Mouse (Mus musculus): Measurements from ENCODE around the gene Plekha7.

Gene Plekha7

DNA sequence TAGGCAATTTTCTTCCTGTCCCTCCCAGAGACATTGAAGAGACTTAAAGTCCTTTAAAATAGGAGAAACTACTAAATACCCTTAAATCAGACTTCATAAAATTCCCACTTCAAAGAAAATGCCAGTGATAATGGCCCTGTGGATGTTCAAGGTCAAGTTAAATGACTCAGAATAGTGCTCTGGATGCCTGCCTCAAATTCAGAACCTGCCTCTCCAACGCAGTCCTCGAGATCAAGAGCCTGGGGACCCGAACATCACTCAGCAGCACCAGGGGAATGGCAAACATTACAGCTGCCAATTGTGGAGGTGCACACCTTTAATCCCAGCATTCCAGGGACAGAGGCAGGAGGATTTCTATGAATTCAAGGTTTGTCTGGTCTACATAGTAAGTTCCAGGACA is 56.7 kb downstream of the Plekha7 start:
- DNase-seq (ENCODE audit: low read depth, low spot score) = no peak

DNA sequence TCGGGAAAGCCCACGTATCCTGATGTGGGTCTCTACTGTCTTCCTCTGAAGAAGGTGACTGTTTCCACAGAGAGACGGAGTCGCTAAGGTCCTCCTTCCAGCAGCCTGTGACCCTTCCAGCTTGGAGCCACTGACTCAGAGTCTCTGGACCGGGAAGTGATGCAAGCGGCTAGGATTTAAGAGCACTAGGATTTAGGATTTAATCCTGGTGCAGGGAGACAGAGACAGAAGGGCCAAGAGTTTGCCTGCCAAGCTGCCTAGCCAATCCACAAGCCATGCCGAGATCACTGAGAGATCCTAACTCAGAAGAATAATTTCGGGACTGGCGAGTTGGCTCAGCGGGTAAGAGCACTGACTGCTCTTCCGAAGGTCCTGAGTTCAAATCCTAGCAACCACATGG is 59.6 kb downstream of the Plekha7 start:
- DNase-seq (ENCODE audit: low read depth, low spot score) = no peak

DNA sequence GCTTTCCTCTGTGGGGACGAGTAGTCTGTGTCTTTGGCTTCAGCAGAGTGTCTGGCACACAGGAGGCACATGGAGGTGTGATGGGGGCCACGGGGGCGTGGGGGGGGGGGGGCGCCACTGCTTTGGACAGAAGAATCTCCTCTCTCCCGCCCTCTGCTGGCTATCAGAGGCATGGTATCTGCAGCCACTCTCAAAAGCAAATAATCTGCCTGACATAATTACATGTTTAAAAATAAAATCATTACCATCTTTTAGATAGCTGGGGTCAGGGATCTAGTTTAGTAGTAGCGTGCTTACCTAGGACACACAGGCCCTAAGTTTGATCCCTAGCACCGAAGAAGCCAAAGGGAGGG is 60.8 kb downstream of the Plekha7 start:
- no peak for DNase-seq (ENCODE audit: low read depth, low spot score)

DNA sequence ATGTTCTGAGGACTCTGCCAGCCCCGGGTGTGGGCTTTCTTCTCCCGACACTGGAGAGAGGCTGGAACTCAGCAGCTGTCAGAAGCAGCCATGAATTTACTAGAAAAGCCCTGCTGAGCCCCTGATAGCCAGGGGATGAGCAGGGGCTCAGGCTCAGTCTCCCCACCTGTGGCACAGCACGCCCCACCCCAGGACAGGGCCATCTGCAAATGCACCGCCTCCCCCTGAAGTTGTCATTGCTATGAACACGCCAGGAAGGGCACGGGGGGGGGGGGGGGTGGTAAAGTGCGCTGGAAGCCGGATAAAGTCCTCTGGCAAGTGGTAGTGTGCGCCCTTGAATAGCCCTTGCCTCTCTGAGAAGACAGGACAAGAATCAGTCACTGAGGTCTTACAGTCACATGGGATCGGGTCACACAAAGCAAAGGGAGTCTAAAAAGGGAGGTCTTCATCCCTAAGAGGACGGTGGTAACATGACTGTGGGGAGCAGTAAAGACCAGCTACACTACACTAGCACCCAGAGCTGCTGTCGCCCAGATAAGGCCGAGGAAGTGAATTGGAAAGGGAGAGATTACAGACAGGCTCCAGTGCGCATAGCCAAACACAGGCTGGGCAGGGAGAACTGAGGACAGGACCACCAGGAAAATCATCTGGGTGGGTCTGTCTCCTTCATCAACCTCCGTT is 61.3 kb downstream of the Plekha7 start:
- peak; percentile 5 for DNase-seq (ENCODE audit: low read depth, low spot score)

DNA sequence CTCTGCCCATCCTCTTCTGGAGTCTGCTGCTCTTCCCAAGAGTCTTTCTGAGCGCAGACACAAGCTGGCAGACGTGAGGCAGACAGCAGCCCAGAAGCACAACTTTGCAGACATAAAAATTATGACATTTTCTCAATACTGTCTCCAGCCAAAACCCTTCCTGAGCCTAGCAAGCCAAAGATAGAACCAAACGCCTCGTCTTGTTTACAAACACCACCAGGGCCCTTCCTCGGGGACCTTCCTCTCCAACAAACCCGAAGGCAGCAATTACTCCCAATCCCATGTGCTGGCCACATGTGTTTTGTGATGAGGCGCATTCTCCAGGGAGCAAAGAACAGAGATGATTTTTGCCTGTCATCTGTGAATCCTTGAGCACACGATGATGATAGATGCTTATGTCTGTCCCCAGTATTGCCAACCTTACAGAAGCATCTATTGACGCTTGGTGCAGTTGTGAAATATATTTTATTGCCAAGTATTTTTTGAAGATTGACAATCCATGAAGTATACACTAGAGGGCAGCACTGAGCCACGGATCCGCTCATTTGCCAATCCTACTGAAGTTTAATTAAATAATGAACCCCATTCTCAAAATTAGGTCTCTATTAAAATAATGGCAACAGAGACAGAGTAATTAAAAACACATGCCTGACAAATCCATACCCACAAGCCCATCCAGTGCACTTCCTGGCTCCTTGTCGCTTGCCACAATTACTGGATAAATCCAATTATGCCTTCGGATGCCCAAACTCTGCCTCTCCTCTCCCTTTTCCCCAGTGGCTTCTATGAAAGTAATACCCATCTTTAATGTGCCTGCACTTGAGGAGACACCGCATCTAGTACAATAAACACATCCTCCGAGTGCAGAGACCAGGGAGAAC is 62.1 kb downstream of the Plekha7 start:
- DNase-seq (ENCODE audit: low read depth, low spot score) = peak; percentile 37

DNA sequence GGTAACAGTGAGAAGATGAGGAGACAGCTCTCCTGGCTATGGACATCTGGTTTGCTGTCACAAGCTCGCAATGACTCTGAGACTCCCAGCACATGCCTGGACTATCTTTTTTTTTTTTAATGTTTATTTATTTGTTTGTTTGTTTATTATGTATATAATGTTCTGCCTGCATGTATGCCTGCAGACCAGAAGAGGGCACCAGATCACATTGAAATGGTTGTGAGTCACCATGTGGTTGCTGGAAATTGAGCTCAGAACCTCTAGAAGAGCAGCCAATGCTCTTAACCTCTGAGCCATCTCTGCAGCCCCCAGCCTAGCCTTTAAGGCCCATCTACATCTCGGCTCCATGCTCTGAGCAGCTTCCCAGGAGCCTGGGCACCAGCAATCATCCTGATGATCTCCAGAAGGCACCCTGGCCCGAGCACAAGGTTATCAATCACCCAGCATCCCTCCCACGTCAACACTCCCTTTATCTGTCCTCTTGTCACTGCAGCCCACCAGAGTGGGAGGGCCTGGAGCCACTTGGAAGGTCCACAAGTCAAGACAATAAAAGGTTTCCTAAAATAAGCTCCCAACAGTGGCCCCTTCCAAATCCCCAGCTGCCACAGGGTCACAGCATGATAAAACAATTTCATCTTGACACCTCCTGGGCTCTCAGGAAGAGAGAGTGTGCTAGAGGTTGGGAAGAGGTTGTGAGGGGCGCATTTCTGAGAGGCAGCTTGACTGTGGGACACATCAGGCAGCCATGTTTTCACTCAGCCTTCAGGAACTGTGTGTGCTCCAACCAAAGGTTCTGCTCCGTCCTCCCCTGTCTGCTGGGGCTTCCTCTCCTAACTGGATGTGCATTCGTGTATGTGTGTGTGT is 63.6 kb downstream of the Plekha7 start:
- DNase-seq (ENCODE audit: low read depth, low spot score) = no peak

DNA sequence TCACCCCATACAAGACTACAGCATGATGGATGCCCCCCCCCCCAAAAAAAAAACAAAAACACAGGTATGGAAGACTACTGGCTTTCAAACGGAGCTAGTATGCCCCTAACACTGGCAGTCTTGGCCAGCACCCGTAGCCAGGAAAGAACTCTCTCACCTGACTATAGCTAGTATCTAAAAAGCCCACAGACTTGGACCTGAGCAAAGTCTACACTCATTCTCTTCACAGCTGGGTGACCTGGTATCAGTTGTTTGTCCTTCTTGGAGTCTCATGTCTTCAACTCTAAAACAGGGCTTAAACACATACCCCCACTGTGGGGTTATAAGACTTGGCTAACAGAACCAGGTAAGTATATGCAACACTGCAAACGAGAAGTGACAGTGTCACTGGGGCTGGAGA is 65.4 kb downstream of the Plekha7 start:
- no peak for DNase-seq (ENCODE audit: low read depth, low spot score)

DNA sequence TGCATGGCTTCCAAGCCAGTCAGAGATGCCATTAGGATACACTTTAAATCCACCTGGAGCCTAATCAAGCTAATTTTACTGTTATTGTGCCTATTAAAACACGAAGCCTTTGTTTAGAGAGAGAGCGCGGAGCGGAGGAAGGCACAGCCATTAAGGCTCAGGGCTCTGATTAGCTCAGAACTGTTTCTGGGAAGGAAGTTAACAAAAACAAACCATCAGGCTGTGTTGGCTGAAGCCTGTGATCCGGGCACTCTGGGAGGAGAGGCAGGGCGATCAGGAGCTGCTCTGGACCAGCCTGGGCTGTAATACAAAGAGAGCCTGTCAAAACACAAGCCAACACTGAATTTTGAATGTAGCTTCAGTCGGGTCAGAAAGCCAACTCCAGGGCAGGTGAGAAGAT is 66.6 kb downstream of the Plekha7 start:
- DNase-seq (ENCODE audit: low read depth, low spot score) = no peak

DNA sequence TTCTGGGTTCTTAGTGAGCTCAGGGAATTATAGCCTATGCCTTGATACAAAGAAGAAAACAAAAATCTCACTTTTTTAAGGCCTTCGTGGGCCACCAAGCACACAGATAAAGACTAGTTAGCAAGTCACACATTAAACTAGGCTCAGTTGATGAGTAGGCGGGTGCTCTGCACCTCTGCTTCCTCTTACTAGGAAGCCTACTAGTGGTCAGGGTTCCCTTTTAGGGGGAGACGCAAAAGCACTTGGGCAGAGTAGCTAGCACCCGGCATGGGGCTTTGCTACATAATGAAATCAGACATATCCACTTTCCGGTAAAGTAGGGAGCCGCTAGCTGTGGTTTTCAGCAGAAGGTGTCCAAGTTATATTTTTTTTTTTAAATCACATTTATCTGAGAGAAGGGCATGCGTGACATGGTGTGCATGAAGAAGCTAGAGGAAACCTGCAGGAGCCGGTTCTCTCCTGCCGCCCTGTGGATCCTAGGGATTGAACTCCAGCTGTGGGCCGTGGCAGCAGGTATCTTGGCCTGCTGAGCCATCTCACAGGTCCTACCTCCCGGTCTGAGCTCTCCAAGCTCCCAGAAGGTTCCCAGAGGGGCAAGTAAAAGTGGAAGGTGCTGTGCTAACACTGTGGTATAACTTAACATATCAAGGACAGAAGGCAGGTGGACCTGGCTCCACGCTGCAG is 67.2 kb downstream of the Plekha7 start:
- no peak for DNase-seq (ENCODE audit: low read depth, low spot score)

DNA sequence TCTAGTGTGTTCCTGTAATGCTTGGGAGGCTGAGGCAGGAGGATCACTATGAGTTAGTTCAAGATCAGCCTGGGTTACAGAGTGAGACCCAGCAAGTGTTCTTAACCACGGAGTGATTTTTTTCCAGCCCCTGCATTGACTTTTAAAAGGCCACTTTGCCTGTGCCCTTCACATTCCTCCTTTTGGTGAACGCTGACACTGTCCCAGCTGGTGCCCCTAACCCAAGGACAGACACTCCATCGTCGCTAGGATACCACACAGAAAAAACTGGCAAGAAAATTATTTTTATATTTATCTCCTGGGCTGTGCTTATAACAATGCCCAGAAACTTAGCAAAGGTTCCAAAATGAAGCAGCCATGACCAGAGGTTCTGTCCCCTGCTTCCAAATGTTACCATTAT is 67.8 kb downstream of the Plekha7 start:
- no peak for DNase-seq (ENCODE audit: low read depth, low spot score)

DNA sequence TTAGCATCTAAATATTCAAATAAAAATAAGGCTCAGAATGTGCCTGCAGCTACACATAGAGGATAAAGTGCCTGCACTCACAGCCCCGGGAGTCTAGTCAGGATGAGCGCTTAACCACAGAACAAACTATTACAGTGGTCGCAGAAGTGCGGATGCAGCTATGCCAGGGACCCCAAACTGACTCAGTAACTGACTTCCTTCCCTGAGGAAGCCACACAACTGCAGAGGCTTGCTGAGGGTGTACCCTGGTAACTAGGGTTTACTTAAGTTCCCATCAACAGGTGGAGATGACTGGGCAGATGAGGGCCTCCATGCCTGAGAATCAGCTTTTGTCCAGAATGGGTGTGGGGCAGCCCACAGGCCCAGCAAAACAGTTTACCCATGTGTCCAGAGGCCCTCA is 69.9 kb downstream of the Plekha7 start:
- DNase-seq (ENCODE audit: low read depth, low spot score) = no peak

DNA sequence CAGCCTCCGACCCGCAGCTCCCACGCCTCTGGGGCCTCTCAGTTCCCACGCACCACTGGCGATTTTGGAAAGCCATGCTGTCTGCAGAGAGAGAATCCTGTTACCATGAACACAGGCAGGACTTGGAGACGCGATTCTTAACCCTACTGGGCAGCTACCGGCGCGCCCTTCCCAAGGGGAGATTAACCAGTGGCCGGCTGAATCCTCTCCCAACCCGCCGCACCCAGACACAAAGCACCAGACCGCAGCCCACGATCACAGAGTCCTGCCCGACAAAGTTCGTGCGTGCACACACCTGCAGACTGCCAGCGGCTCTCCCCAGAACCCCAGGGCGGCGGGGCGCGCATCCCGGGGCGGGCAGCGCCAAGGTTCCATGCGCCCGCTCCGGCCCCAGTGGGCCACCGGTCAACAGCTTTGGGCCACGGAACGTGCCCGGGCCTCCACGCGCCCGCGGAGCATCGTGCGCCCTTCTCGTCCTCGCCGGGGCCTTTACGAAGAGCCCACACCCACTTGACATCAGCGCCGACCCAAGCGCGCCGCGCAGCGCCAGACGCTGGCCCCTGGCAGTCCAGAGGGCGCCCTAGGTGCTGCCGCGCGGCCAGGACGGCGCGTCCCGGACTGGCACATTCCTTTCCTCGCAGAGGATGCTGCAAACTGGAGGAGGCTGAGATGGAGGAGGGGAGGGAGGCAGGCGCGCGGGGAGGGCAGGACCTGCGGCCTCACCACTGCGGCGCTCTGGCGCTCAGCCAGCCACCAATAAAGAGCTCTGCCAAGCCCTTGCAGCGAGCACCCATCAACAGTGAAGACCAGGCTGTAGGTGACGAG is 70.8 kb downstream of the Plekha7 start:
- no peak for DNase-seq (ENCODE audit: low read depth, low spot score)

DNA sequence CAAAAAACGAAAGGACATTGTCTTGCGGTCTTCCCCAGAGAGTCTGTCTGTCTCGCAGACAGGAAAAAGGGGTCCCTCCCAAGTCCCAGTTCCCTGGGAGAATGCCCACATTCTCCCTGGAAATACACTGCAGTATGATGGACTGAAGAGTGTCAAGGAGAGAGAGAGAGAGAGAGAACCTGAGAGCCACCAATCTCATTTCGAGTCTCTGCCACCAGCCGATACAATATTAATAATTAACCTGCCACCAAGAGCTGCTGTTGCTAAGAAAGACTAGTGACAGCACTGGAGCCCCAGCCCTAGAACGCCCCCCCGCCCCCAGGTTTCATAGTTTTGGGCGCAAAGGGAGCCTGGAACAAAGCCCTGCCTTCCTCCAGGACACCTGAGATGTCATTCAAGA is 71.6 kb downstream of the Plekha7 start:
- no peak for DNase-seq (ENCODE audit: low read depth, low spot score)

DNA sequence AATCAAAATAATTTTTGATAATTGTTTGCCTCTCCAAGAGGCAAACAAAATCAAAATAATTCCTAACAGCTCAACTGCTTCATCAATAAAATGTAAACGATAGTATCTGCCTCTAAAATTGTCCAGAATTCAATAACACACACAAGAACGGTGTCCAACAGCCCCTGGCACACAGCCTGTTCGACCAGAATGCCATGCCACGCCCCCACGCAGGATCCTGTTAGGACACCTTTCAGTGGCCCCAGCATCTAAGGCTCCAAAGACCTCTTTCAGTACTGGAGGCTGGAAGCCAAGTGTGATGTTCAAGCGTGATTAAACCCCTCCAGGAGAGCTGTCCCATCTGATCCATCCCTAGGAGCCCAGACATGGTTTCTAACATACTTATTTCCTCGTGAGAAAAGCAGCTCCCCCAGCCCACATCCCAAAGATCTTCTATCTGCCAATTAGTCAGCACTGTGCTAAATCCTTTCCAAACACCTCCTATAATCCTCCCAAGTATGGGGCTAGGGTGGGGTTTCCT is 73.8 kb downstream of the Plekha7 start:
- no peak for DNase-seq (ENCODE audit: low read depth, low spot score)

DNA sequence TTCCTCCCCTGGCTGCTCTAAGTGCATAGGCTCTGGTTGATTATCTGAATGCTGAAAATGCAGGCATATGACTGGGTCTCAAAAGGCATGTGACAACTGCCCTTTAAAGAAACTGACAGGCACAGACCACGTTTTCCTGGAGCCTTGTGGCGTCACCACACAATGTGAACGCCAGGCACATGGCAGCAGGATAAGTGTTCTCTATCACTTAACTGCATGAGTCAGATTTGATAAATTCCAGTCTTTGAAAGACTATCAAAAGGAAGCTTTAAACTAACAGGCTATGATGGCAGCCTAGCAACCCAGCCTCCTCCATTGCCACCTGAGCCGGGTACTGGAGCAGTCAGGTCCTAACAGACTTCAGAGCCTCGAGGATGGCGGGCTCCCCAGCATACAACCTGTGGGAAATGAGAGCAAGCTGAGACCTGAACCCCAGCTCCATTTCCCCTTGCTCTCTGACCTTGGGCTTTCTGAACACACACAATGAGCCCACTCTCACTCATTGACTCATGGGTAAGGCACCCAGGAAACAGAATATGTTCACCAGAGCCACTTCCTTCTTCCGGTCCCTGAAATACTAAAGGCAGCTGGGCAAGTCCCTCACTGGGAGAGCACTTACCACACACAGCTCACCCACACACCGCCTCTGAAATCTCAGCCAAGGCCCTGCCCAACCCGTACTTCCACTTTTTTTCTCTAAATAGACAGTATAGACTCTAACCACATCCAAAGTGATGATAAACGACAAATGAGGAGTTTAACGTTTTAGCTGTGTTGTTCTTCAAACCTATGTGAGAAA is 77.2 kb downstream of the Plekha7 start:
- peak; percentile 59 for DNase-seq (ENCODE audit: low read depth, low spot score)

DNA sequence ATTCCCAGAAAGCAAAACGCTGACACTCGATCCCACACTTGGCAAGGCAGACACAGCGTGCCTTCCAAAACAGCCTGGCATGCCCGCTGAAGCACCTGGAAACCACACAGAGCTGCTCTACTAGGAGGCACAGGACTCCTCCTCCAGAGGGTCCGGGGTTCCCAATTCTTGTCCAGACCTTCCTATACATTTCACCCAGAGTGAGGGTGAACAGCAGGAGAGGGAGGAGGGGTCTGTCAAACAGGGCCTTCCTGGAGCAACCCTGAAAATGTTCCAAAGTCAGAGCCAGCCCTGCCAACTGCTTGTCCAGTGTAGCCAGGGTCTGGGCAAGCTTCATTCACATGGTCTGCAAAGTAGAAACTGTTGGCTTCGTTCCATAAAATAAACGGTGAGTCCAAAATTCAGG is 81.3 kb downstream of the Plekha7 start:
- no peak for DNase-seq (ENCODE audit: low read depth, low spot score)

DNA sequence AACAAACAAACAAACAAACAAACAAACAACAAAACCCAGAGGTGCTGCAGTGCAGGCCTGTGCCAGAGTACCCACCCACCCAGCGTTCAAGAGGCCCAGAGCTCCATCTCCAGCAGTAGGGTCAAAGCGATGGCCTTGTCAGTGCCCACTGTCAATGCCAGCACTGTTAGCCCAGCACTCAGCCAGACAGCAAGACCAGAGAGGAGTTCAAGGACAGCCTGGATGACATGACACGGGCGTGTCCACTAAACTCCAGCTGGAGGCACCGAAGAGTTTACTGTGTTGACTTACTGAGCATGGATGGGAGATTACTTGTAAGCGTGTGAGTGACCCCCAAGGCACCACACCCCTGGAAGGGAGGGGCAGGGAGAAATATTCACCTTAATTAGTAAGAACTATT is 81.9 kb downstream of the Plekha7 start:
- DNase-seq (ENCODE audit: low read depth, low spot score) = no peak

DNA sequence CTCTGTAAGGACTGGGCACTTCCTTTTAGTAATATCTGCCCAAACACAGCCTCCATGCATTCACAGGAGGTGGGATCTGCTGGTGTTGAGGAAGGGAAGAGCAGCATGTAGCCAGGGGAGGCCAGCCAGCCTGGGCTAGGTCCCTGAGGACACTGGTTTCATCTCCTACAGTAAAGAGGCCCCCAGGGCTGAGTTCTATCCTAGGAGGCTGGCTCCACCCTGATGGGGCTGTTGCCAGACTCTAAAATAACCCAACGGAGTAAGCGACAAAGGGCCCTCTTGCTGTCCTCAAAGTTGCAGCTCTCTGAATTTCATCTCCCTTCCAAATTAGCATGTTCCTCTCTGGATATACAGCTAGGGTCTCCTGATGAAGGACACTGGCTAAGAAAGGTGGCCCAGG is 83.6 kb downstream of the Plekha7 start:
- no peak for DNase-seq (ENCODE audit: low read depth, low spot score)

DNA sequence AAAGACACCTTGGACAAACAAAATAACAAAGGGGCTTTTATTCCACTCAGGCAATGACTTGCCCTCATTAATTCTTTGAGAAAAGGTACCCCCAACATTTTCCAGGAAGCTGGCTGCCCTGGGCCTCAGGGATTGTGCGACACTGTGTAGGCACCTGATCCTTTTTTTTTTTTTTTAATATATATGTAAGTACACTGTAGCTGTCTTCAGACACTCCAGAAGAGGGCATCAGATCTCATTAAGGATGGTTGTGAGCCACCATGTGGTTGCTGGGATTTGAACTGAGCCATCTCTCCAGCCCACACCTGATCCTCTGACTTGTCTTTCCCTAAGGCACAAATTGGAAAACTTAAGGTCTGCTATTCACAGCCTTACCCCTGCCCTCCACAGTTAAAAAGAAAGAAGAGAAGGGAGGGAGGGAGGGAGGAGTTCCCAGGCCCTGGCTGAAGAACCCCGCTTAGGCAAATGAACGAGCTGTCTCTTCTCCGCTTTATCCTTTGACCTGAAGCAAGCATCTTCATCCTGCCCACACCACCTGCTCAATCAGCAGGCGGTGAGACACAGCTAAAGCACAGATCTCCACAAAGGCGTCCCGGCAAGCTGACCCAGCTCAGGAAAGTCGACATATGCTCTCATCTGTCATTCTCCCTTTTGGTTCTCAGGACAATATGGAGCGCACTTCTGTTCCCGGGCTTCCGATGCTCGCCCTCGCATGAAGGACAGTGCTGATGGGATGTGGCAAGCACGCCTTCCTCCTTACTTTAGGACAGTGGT is 85.0 kb downstream of the Plekha7 start:
- DNase-seq (ENCODE audit: low read depth, low spot score) = no peak
